Mouse (Mus musculus) forebrain, embryonic 16.5 days (tissue): ENCODE data around the gene Capn15. TPM values are rescaled to one million over a fixed set of nuclear protein-coding genes. Genes with fewer than 3 reads are reported as not detected.

Experiments used
- ATAC-seq: fragments of 200-750 bp; cut with Nextera tagmentation; 2 replicates; pipeline ENCODE4 v1.8.0; 2017; ENCODE audit warnings: mild to moderate bottlenecking, moderate library complexity
- H3K27ac ChIP-seq: fragments of 300-500 bp; sonication (generic); 2 replicates; pipeline ENCODE4 v1.5.1; 2014; ENCODE audit warnings: low read length, control low read depth
- H3K27me3 ChIP-seq: fragments of 300-500 bp; sonication (generic); replicated peaks from 2 replicates; pipeline ENCODE4 v1.6.1; 2014; ENCODE audit warnings: low read length; ENCODE audit not compliant: control insufficient read depth, insufficient read depth
- H3K36me3 ChIP-seq: fragments of 300-500 bp; sonication (generic); 2 replicates; pipeline ENCODE4 v1.6.1; 2014; ENCODE audit not compliant: control insufficient read depth, insufficient read depth
- H3K4me1 ChIP-seq: fragments of 300-500 bp; sonication (generic); replicated peaks from 2 replicates; pipeline ENCODE4 v1.6.1; 2014; ENCODE audit warnings: low read length; ENCODE audit not compliant: control insufficient read depth, insufficient read depth
- H3K4me2 ChIP-seq: fragments of 300-500 bp; sonication (generic); 2 replicates; pipeline ENCODE4 v1.6.1; 2014; ENCODE audit warnings: mild to moderate bottlenecking, low read length, control low read depth
- H3K4me3 ChIP-seq: fragments of 300-500 bp; sonication (generic); replicated peaks from 2 replicates; pipeline ENCODE4 v1.5.1; 2014; ENCODE audit warnings: mild to moderate bottlenecking, low read length, control low read depth
- H3K9ac ChIP-seq: fragments of 300-500 bp; sonication (generic); replicated peaks from 2 replicates; pipeline ENCODE4 v1.6.1; 2014; ENCODE audit warnings: low read depth, low read length, control low read depth
- H3K9me3 ChIP-seq: fragments of 300-500 bp; sonication (generic); 2 replicates; pipeline ENCODE4 v1.6.1; 2016; ENCODE audit warnings: low read length; ENCODE audit not compliant: control insufficient read depth
- WGBS: fragments of 180-500 bp; shearing (Covaris S2); extraction: QIAGEN DNeasy Blood & Tissue Kit; methylation state at CpG from one replicate; pipeline ENCODE4 v1.1.7; 2014; 5-methylcytosine and 5-hydroxymethylcytosine counted together
- polyA plus RNA-seq: library from polyadenylated mRNA; unstranded; fragments of >200 nt; fragmentation: Nextera tagmentation; extraction: Ambion mirVana; gene quantifications from 2 replicates; pipeline ENCODE4 v1.2.1, GENCODE M21; 2015

Gene Capn15
- polyA plus RNA-seq, 1 experiment from 2014 or later: 23.3 TPM

DNA sequence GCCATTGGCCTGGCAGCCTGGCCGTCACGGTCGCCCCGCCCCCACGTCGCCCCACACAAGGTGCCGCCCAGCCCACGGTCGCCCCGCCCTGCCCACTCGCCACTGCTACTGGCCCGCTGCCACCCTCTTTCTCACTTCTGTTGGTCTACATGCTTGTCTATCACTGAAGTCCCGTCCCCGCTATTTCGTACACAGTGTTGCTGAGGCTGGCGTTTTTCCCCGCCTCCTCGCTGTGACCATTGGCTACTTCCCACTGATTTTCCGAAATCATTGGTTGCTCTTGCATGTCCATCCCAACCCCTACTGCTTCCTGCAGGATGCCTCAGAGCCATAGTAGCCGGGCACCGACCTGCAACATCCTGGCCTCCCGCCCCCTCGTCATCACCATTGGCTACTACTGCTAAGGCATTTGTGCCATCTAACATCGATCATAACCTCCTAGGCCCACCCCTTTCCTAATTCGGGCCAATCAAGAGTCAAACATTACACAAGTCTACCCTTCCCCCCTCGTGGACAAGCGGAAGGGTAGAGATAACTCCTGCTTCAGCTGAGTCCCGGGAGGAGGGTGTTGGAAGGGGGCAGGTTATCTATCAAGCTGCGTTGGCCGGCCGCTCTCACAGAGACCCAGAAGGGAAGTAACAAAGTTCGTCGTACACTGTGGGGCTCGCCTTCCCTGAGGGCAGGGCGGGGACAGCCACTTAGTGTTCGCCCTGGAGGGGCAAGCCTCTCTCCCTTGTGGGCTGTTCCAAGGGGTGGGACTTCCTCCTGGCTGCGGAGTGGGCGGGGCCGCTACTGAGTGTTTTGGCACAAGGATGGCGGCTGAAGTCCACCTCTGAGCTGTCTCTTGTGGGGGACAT lies 65.6 kb downstream of the Capn15 start:
- peak; percentile 97 for ATAC-seq
- Histone ChIP-seq H3K27ac (peak overlapping the region; percentile 96), H3K9me3 (no peaks in the 10 kb centered on the region), H3K4me1 (peaks cover 23% of the 10 kb centered on the region), H3K27me3 (no peaks in the 10 kb centered on the region), H3K4me2 (peak overlapping the region; percentile 76), H3K4me3 (peak overlapping the region; percentile 99), H3K9ac (peak overlapping the region; percentile 68), H3K36me3 (no peaks in the 10 kb centered on the region)
- under 1% methylated on average over 40 of the region's 40 CpGs for WGBS

DNA sequence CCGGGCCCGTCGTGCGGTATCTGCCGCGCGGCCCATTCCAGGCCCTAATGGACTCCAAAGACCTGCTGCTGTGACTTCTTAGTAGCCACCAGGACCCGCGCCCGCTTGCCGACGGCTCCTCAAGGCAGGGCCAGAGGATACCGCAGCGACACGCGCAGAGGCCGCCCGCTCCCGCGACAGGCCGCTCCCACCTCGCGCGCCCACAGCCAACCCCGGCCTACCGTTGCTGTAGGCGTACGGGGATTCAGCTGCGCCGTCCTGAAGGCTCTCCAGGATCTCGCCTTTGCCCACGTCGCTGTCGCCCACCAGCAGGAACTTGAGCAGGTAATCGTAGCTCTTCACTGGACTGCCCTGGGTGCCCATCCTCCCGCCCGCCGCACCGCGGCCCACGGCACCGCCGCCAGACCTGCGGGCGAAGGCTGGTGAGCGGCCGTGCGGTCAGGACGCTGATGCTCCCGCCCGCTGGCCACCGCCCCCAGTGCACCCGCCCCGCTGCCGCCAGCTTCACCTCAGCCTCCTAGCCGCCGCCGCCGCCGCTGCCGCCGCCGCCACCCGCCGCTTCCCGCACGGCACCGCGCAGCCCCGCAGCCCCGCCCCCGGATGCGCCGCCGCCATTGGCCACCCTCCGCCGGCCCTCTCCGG lies 66.3 kb downstream of the Capn15 start, which contains the start of gene Rab40c:
Rab40c (minus strand) TSS at position 584 of the 642 bp plus-strand sequence.
- 0% methylated on average over 67 of the region's 78 CpGs for WGBS

DNA sequence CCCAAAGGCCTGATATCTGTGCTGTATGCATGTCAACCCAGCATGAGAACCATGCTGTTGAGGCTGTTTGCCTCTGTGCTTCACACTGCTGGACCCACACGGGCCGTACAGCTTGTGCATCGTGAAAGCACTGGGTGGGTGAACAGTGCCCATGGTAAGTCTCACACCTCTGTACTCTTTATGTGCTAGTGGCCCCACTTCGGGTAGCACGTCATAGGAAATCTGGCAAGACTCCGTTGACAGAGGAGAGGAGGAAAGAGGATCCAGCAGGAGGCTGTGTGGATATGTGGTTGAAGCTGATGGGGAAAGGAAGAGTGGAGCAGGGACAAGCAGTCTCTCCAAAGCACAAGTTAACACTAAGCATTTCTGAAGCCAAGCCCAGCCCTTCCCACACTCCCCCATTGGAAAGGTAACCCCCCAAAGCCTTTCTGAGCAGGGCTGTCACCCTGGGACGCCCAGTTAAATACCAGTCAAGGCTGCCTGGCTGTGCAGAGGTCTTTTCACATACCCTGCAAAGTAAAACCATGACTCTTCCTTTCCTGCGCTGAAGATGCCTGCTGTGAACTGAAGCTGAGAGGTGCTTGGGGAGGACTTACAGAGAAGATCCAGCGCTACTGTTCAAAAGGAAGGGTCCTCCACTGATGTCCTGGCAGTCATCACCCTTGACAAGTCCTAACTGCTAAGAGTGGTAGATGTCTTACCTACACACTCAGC lies 67.4 kb downstream of the Capn15 start:
- Histone ChIP-seq H3K9me3 (no peaks in the 10 kb centered on the region), H3K36me3 (no peaks in the 10 kb centered on the region), H3K4me2 (peak overlapping the region; percentile 88), H3K4me3 (peak overlapping the region; percentile 99), H3K27ac (no peak overlapping the region), H3K27me3 (no peaks in the 10 kb centered on the region), H3K4me1 (peaks cover 23% of the 10 kb centered on the region), H3K9ac (peak overlapping the region; percentile 84)
- WGBS: 90% methylated on average over 9 of the region's 9 CpGs
- ATAC-seq: no peak

More for the DNA sequence above, 66.3 kb downstream of the Capn15 start, which contains the start of gene Rab40c:
- peak; percentile 85 for ATAC-seq
- peaks cover 23% of the 10 kb centered on the region for H3K4me1 ChIP-seq
- peak within 1 kb of the TSS; percentile 96 for H3K27ac ChIP-seq
- peak within 1 kb of the TSS; percentile 99 for H3K4me3 ChIP-seq
- peak within 1 kb of the TSS; percentile 88 for H3K4me2 ChIP-seq
- no peaks in the 10 kb centered on the region for H3K9me3 ChIP-seq
- no peaks in the 10 kb centered on the region for H3K36me3 ChIP-seq
- no peaks in the 10 kb centered on the region for H3K27me3 ChIP-seq
- H3K9ac ChIP-seq: peak within 1 kb of the TSS; percentile 84

DNA sequence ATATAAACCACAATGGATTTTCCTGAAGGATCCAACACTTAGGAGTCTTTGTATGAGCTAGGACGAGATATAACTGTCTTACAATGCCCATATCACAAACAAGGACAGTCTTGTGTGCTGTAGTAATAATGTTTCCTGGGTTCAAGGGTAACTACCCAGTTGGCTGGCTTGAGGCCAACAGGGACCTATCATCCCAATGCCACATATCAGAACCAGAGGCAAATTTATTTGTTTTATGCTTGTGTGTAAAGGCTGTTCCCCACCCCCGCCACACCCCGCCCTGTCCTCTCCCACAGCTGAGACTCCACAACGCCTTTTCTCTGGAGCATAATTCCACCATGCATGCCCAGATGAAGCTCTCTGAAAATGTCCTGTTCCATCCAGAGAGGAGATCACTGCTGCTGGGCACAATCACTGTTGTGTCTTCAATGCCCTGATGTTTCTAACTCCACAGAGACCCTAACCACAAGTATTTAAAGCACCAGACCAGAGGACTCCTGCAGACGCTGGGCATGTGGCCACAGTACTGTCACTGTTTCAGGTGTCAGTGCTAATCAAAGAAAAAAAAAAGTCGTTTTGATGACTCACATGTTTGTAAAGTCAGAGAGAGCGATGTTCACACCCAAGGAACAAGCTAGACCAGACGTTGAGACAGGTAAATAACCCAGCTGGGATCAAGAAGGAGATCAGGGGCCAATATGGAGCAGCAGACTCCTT lies 68.5 kb downstream of the Capn15 start:
- H3K27me3 ChIP-seq: no peaks in the 10 kb centered on the region
- no peaks in the 10 kb centered on the region for H3K36me3 ChIP-seq
- H3K9ac ChIP-seq: no peak overlapping the region
- H3K4me3 ChIP-seq: no peak overlapping the region
- H3K27ac ChIP-seq: no peak overlapping the region
- 88% methylated on average over 8 of the region's 8 CpGs for WGBS
- H3K4me1 ChIP-seq: peaks cover 23% of the 10 kb centered on the region
- H3K4me2 ChIP-seq: no peak overlapping the region
- ATAC-seq: no peak
- H3K9me3 ChIP-seq: no peaks in the 10 kb centered on the region

GRCm38 (mm10) chr17:25914295-25914694 lies 71.3 kb downstream of the Capn15 start:
- Histone ChIP-seq H3K4me1 (peaks cover 19% of the 10 kb centered on the region), H3K36me3 (no peaks in the 10 kb centered on the region), H3K27ac (no peak overlapping the region), H3K9ac (no peak overlapping the region), H3K4me3 (no peak overlapping the region), H3K9me3 (no peaks in the 10 kb centered on the region), H3K27me3 (no peaks in the 10 kb centered on the region), H3K4me2 (no peak overlapping the region)
- 89% methylated on average over 4 of the region's 4 CpGs for WGBS
- no peak for ATAC-seq

DNA sequence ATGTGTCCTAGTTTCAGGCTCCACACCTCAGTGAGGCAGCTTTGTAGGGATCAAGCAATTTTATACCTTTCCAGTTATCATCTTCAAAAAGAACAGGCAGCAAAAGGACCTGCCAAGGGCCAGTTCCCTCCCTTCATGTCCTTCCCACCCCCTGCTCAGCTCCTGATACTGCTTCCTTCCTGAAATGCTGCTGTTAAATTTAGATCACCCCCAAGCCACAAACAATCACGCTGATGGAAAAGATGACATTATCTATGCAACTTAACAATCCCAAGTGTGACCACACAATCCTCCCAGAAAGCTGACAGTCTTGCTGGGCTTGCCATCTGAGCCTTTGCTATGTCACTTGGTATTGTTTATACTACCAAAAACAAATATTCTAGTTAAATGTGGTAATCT lies 71.7 kb downstream of the Capn15 start:
- Histone ChIP-seq H3K4me2 (no peak overlapping the region), H3K27ac (no peak overlapping the region), H3K9me3 (no peaks in the 10 kb centered on the region), H3K36me3 (no peaks in the 10 kb centered on the region), H3K4me3 (no peak overlapping the region), H3K27me3 (no peaks in the 10 kb centered on the region), H3K9ac (no peak overlapping the region), H3K4me1 (peaks cover 19% of the 10 kb centered on the region)
- no peak for ATAC-seq
- 90% methylated on average over 1 of the region's 1 CpGs for WGBS

DNA sequence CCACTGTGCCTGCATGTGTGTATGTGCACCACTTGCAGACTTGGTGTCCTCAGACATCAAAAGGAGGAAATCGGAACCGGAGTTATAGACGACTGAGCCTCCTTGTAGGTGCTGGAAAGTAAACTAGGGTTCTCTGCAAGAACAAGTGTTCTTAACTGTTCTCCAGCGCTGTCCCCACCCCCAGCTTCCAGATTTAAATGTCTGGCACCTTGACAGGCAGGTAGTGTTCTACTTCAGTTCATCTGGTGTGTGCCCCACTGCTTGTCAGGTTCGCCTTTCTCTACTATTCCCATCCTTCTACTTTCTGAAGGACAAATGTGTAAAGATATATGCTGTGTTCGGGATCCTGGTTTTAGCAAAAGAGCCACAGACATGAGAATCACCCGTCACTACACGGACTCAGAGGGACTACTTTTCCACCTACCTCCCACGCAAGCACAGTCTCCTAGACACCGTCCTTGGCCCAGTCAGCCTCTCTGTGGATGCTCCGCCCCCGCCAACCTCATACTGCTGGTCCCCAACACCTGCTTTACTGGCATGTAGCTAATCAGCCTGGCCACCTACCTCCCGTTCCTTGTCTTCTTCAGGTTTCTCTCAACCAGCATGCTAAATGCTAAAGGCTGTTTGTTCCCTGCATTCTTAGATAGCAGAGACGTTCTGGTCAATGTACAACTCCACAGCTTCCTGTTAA lies 72.3 kb downstream of the Capn15 start:
- no peaks in the 10 kb centered on the region for H3K27me3 ChIP-seq
- no peak overlapping the region for H3K4me2 ChIP-seq
- no peaks in the 10 kb centered on the region for H3K9me3 ChIP-seq
- no peak overlapping the region for H3K4me3 ChIP-seq
- H3K4me1 ChIP-seq: peaks cover 13% of the 10 kb centered on the region
- no peaks in the 10 kb centered on the region for H3K36me3 ChIP-seq
- ATAC-seq: no peak
- no peak overlapping the region for H3K9ac ChIP-seq
- H3K27ac ChIP-seq: no peak overlapping the region
- 90% methylated on average over 14 of the region's 14 CpGs for WGBS

DNA sequence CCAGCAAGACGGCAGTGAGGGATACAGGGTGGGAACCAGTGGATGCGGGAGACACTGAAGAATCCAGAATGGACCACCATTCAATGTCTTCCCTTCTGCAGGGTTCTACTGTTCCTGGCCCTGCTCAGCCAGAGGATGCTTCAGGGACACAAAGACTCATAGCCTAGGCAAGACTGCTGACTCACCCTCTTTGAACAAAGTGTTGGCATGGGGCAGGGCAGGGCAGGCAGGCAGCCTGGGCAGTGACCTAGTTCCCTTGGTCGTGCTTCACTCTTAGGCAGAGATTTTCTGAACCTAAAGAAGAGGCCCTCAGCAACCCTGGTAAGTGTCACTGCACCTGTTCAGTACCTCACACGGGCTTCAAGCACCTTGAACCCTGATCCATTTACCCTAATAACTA lies 73.8 kb downstream of the Capn15 start:
- WGBS: 91% methylated on average over 4 of the region's 4 CpGs
- Histone ChIP-seq H3K9me3 (no peaks in the 10 kb centered on the region), H3K4me1 (no peaks in the 10 kb centered on the region), H3K27me3 (no peaks in the 10 kb centered on the region), H3K27ac (no peak overlapping the region), H3K9ac (no peak overlapping the region), H3K36me3 (no peaks in the 10 kb centered on the region), H3K4me2 (no peak overlapping the region), H3K4me3 (no peak overlapping the region)
- no peak for ATAC-seq
